Mouse (Mus musculus): ENCODE measurements at regions not wholly inside any gene's neighbourhood (a gene's known extent, or its start where the extent isn't known, plus 50 kb on each side); places are given as distances from the start of the nearest gene placed in this dataset.
A peak's percentile ranks its signal among the peaks of the same experiment; 100 is the strongest.

DNA sequence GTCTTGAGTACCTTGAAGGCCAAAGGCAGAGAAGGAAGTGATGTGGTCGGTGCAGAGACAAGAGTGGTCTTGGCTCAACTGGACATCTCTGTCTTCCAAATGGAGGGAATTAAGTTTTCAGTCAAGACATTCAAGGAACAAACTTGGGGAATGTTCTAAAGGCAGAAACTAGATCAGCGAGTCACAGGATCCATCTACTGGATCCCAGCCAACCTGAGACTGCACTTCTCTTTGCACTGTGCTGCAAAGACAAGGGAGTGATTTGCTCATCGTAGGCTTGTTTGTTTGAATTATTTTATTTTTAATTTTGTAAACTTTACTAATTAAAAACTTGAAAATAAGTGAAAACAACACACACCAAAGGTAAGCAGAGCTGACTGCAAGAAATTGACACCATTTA lies 875.8 kb downstream of the Zfp704 start:
- Histone ChIP-seq H3K27ac (no peak overlapping the region), H3K4me1 (peaks cover 5% of the 10 kb centered on the region; the same call in 1 of the 2 replicates), H3K4me2 (no peak overlapping the region), H3K36me3 (replicated peaks) (no peaks in the 10 kb centered on the region), H3K4me3 (no peak overlapping the region), H3K9ac (no peak overlapping the region), H3K27me3 (replicated peaks) (no peaks in the 10 kb centered on the region), H3K9me3 (no peaks in the 10 kb centered on the region)
- 88% methylated on average over 3 of the region's 3 CpGs for WGBS
- no peak for ATAC-seq (replicated peaks)

GRCm38 (mm10) chr3:8731398-8731797 lies 878.5 kb downstream of the Zfp704 start:
- H3K36me3 ChIP-seq (replicated peaks): no peaks in the 10 kb centered on the region
- WGBS: 88% methylated on average over 6 of the region's 6 CpGs
- no peak for ATAC-seq (replicated peaks)
- H3K4me3 ChIP-seq: no peak overlapping the region
- no peaks in the 10 kb centered on the region for H3K9me3 ChIP-seq
- H3K27me3 ChIP-seq (replicated peaks): no peaks in the 10 kb centered on the region
- H3K9ac ChIP-seq: no peak overlapping the region
- no peak overlapping the region for H3K4me2 ChIP-seq
- H3K4me1 ChIP-seq: peaks cover 4% of the 10 kb centered on the region; the same call in 1 of the 2 replicates
- H3K27ac ChIP-seq: no peak overlapping the region

DNA sequence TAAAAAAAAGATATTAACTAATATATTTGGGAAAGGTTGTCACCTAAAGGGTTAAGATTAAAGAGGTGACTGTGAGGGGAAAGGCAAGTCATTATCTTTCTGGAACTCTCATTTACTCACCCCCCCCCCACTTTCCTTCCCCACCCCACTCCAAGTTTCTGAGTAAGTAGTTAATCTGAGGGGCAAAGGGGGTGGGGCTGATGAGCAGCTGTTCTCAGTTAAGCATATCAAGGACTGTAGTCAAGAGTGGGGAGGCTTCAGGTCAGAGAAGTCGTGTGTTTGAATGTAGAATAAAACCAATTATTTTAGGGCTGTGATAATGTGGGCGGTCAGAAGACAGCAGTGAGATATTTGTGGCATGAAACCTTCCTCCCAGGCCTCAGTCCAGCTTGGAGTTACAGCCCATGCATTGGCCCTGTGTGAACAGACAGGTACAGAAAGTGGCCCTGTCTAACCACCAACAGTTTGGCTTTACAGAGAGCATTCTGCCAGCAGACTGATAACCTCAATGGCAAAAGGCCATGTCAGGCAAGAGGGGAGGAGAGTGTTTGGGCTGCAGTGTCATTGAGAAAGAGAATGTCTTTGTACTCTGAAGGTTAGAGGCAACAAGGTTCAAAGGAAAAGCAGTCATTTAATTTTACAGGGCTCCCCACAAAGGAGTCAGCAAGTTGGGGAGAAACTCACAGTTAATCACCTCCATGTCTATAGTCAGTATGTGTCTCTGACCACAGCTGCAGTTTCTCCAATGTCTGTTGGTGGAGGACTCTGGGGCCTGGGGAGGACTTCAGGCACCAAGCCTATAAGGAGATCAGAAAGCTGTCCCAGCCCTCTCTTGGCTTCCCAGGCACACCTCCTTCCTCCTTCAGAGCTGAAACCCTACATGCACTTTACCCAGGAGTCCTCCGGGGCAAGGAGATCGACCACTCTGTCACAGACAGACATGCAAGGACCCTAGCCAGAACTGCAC lies 888.0 kb downstream of the Zfp704 start:
- H3K4me1 ChIP-seq: peaks cover 18% of the 10 kb centered on the region
- H3K4me3 ChIP-seq: no peak overlapping the region
- no peak for ATAC-seq (replicated peaks)
- no peak overlapping the region for H3K4me2 ChIP-seq
- H3K9me3 ChIP-seq: no peaks in the 10 kb centered on the region
- H3K9ac ChIP-seq: no peak overlapping the region
- H3K36me3 ChIP-seq (replicated peaks): no peaks in the 10 kb centered on the region
- WGBS: 72% methylated on average over 4 of the region's 4 CpGs
- no peak overlapping the region for H3K27ac ChIP-seq
- H3K27me3 ChIP-seq (replicated peaks): no peaks in the 10 kb centered on the region

DNA sequence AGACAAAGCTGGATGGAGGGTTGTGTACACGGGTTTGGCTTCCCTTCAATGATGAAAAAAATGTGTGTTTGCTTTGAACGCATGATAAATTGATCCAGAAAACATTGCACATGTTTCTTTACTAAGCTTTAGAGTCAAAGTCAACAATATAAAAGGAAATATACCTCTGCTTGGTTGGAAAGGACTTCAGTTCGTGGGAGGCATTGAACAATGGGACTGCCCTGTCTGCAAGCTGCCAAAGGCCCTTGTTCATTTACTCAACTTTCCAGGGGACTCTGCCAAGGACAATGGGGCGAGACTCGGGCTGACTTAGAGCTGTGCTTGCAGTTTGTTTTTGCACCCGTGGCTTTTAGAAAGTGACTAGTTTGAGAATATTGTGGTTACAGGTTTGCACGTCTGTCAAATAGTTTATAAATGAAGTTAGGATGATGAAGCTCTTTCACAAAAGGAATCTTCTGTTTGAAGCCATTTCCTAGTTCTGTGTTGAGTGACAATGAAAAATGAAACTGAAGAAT lies 889.2 kb downstream of the Zfp704 start:
- Histone ChIP-seq H3K9ac (no peak overlapping the region), H3K9me3 (no peaks in the 10 kb centered on the region), H3K36me3 (replicated peaks) (no peaks in the 10 kb centered on the region), H3K4me1 (peaks cover 22% of the 10 kb centered on the region), H3K4me3 (no peak overlapping the region), H3K4me2 (no peak overlapping the region), H3K27ac (no peak overlapping the region), H3K27me3 (replicated peaks) (no peaks in the 10 kb centered on the region)
- no peak for ATAC-seq (replicated peaks)
- 57% methylated on average over 7 of the region's 7 CpGs for WGBS

DNA sequence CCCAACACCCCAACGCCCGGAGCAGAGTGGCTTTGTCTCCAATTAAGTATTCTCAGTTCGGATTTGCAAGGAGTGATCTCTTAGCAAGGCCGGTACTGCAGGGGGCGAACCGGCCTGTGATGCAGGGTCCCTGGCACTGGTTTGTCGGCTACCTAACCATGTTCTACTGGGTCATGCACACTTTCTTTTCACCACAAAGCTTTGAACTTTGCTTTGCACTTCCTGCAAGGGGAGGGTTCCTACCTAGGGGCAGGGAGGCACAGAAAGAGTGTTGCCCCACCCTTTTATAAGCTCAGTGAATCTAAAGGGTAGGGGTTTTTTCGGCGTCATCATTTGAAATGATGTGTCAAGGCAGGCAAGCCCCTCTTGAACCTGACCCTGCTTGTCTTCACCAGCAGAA lies 891.7 kb downstream of the Zfp704 start:
- H3K9me3 ChIP-seq: no peaks in the 10 kb centered on the region
- H3K27ac ChIP-seq: no peak overlapping the region
- H3K27me3 ChIP-seq (replicated peaks): no peaks in the 10 kb centered on the region
- H3K9ac ChIP-seq: no peak overlapping the region
- H3K36me3 ChIP-seq (replicated peaks): no peaks in the 10 kb centered on the region
- WGBS: 11% methylated on average over 9 of the region's 9 CpGs
- no peak overlapping the region for H3K4me3 ChIP-seq
- peaks cover 22% of the 10 kb centered on the region for H3K4me1 ChIP-seq
- H3K4me2 ChIP-seq: peak overlapping the region; percentile 74; the same call in 1 of the 2 replicates
- ATAC-seq (replicated peaks): peak; percentile 30

- peaks cover 22% of the 10 kb centered on the region for H3K4me1 ChIP-seq
- no peaks in the 10 kb centered on the region for H3K36me3 ChIP-seq (replicated peaks)
- H3K9me3 ChIP-seq: no peaks in the 10 kb centered on the region
- peak overlapping the region; percentile 37 for H3K4me3 ChIP-seq
- no peaks in the 10 kb centered on the region for H3K27me3 ChIP-seq (replicated peaks)
- H3K4me2 ChIP-seq: peak overlapping the region; percentile 74
- peak; percentile 80 for ATAC-seq (replicated peaks)
- peak overlapping the region; percentile 38; the same call in 1 of the 2 replicates for H3K9ac ChIP-seq
- under 1% methylated on average over 18 of the region's 18 CpGs for WGBS
- no peak overlapping the region for H3K27ac ChIP-seq
Observed at GRCm38 (mm10) chr3:8717334-8717812, 892.5 kb downstream of the Zfp704 start.

Data from midbrain, embryonic 15.5 days (tissue).